Mouse (Mus musculus) heart, embryonic 10.5 days (tissue): ENCODE data around the gene Foxf2. TPM values are rescaled to one million over a fixed set of nuclear protein-coding genes. Genes with fewer than 3 reads are reported as not detected.
A peak's percentile ranks its signal among the peaks of the same experiment; 100 is the strongest.

ENCODE experiments used
- DNase-seq: peaks from one replicate; pipeline ENCODE4 v3.0.0-alpha.2; 2017; ENCODE audit warnings: low spot score
- H3K27ac ChIP-seq: fragments of 300-500 bp; sonication (generic); 2 replicates; pipeline ENCODE4 v1.5.1; 2016; ENCODE audit warnings: mild to moderate bottlenecking
- H3K27me3 ChIP-seq: fragments of 300-500 bp; sonication (generic); 2 replicates; pipeline ENCODE4 v1.6.1; 2016; ENCODE audit warnings: mild to moderate bottlenecking; ENCODE audit not compliant: poor library complexity, insufficient read depth, severe bottlenecking
- H3K36me3 ChIP-seq: fragments of 300-500 bp; sonication (generic); 2 replicates; pipeline ENCODE4 v1.6.1; 2016; ENCODE audit warnings: mild to moderate bottlenecking, moderate library complexity
- H3K4me1 ChIP-seq: fragments of 300-500 bp; sonication (generic); 2 replicates; pipeline ENCODE4 v1.6.1; 2016; ENCODE audit warnings: mild to moderate bottlenecking
- H3K4me3 ChIP-seq: fragments of 300-500 bp; sonication (generic); 2 replicates; pipeline ENCODE4 v1.5.1; 2016; ENCODE audit warnings: mild to moderate bottlenecking, moderate library complexity
- H3K9me3 ChIP-seq: fragments of 300-500 bp; sonication (generic); 2 replicates; pipeline ENCODE4 v1.6.1; 2016; ENCODE audit warnings: mild to moderate bottlenecking, moderate library complexity
- WGBS: fragments of 180-500 bp; shearing (Covaris S2); methylation state at CpG from one replicate; pipeline ENCODE4 v1.1.7; 2016; 5-methylcytosine and 5-hydroxymethylcytosine counted together
- microRNA-seq: library from miRNA; unstranded; fragments of <30 nt; microRNA quantifications from one replicate; pipeline ENCODE4, GENCODE M21; 2017
- polyA plus RNA-seq: library from polyadenylated mRNA; unstranded; fragments of >200 nt; fragmentation: Nextera tagmentation; extraction: Ambion mirVana; gene quantifications from 2 replicates; pipeline ENCODE4 v1.2.1, GENCODE M21; 2016

The Foxf2 gene
- polyA plus RNA-seq, 1 experiment from 2014 or later, result 3.4 TPM

- DNase-seq, result no peak
- no peak overlapping the region for H3K4me3 ChIP-seq
- WGBS, result 6% methylated on average over 3 of the region's 3 CpGs
- H3K9me3 ChIP-seq, result no peaks in the 10 kb centered on the region
- peaks cover 24% of the 10 kb centered on the region for H3K27me3 ChIP-seq
- no peaks in the 10 kb centered on the region for H3K36me3 ChIP-seq
- H3K4me1 ChIP-seq, result no peaks in the 10 kb centered on the region
- no peak overlapping the region for H3K27ac ChIP-seq
Measured at GRCm38 (mm10) chr13:31658963-31659362, 33.3 kb downstream of the Foxf2 start.

- Histone ChIP-seq H3K27ac (no peak overlapping the region), H3K36me3 (no peaks in the 10 kb centered on the region), H3K4me1 (no peaks in the 10 kb centered on the region), H3K27me3 (peaks cover 24% of the 10 kb centered on the region), H3K4me3 (no peak overlapping the region), H3K9me3 (no peaks in the 10 kb centered on the region)
- WGBS, result 65% methylated on average over 6 of the region's 6 CpGs
- DNase-seq, result no peak
Measured at GRCm38 (mm10) chr13:31661211-31661610, 35.6 kb downstream of the Foxf2 start.

GRCm38 (mm10) chr13:31665376-31665775 lies 39.8 kb downstream of the Foxf2 start:
- Histone ChIP-seq H3K9me3 (no peaks in the 10 kb centered on the region), H3K4me1 (no peaks in the 10 kb centered on the region), H3K27me3 (peaks cover 2% of the 10 kb centered on the region), H3K4me3 (no peak overlapping the region), H3K36me3 (no peaks in the 10 kb centered on the region), H3K27ac (no peak overlapping the region)
- DNase-seq, result no peak
- 70% methylated on average over 6 of the region's 6 CpGs for whole genome bisulfite sequencing

- Histone ChIP-seq H3K4me3 (no peak overlapping the region), H3K27me3 (no peaks in the 10 kb centered on the region), H3K9me3 (no peaks in the 10 kb centered on the region), H3K27ac (no peak overlapping the region), H3K4me1 (no peaks in the 10 kb centered on the region), H3K36me3 (no peaks in the 10 kb centered on the region)
- WGBS, result 73% methylated on average over 6 of the region's 6 CpGs
- peak; percentile 16 for DNase-seq
Measured at GRCm38 (mm10) chr13:31667919-31668524, 42.4 kb downstream of the Foxf2 start.

- DNase-seq, result no peak
- Histone ChIP-seq H3K4me3 (no peak overlapping the region), H3K4me1 (no peaks in the 10 kb centered on the region), H3K27ac (no peak overlapping the region), H3K9me3 (no peaks in the 10 kb centered on the region), H3K27me3 (no peaks in the 10 kb centered on the region), H3K36me3 (no peaks in the 10 kb centered on the region)
- WGBS, result 84% methylated on average over 3 of the region's 3 CpGs
Measured at GRCm38 (mm10) chr13:31672093-31672492, 46.5 kb downstream of the Foxf2 start.

Small RNA genes within 50 kb of the gene (microRNA-seq; reads per million reads assigned to microRNA genes)
- not detected for gene Gm27516

Other genes with a start within 250 kb of the Foxf2 start
- 0.06 and 0.19 TPM in 2 replicates for gene Foxq1, start 69.7 kb upstream of the Foxf2 start, polyA plus RNA-seq
- not detected in 2 replicates for gene A530084C06Rik, start 66.5 kb upstream of the Foxf2 start, polyA plus RNA-seq
- 1.4 and 2.0 TPM in 2 replicates for gene Foxc1, start 180.8 kb downstream of the Foxf2 start, polyA plus RNA-seq